Mouse (Mus musculus) neutrophil, adult 5-6 weeks (primary cell): ENCODE data around the gene Cblc. TPM values are rescaled to one million over a fixed set of nuclear protein-coding genes. Genes with fewer than 3 reads are reported as not detected.
"Not testable (repeated sequence)": the region's sequence is repeated elsewhere in the genome, so short reads cannot be mapped to it uniquely, and the experiment has no call there.

Source experiments
- ATAC-seq: fragments of 151-379, 151-347 bp; 2 replicates; pipeline ENCODE4 v1.8.0; 2017; ENCODE audit warnings: mild to moderate bottlenecking, moderate TSS enrichment; ENCODE audit not compliant: insufficient number of reproducible peaks, poor library complexity, low FRiP score, severe bottlenecking; ENCODE audit errors: extremely low read depth
- total RNA-seq: library from RNA; stranded (forward); fragments of 200-1000 nt; gene quantifications from 2 replicates; pipeline ENCODE4 v1.2.3, GENCODE M21; 2017

Gene Cblc
- total RNA-seq, 1 experiment from 2014 or later: 3.6 TPM

DNA sequence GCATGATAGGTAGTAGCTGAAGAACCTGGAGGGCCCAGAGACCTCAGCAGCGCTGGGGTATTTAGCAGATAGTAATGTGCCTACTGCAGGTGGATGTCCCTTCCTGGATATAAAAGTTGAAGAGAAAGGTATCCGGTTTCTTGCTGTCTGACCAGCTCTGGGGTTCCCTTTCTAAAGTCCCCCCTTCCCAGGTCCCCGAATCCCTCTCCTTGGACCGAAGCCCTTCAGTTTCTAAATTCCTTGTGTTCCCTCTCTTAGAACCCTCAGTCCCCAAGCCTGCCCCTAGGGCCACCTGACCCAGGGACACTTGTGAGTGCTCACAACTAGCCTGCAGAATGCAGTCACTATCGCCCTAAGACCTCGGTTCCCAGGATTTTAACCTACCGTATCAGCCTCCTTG lies 25.0 kb upstream of the Cblc start:
- ATAC-seq: no peak

DNA sequence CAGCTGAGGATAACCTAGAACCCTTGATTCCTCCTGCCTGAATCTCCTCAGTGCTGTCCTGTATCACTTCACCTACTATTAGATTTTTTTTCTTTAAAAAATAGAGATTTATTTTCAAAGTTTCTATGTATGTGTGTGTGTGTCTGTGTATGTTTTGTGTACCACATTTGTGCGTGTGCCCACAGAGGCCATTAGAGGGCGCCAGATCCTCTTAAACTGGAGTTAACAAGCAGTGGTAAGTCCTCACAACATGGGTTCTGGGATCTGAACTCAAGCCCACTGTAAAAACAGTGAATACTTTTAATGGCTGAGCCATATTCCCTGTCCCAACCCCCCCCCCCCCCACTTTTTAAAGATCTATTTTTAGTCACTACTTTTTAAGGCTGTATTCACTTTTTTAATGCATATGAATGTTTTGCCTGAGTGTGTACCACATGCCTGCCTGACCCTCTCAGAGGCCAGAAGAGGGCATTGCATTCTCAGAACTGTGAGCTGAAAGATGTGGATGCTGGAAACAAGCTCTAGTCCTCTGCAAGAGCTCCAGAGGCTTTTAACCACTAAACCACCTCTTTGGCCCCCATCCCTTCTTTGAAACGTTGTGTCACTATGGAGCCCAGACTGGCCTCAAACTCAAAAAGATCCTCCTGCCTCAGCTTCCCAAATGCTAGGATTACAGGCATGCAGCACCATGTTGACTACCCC lies 23.9 kb upstream of the Cblc start:
- ATAC-seq: no peak

DNA sequence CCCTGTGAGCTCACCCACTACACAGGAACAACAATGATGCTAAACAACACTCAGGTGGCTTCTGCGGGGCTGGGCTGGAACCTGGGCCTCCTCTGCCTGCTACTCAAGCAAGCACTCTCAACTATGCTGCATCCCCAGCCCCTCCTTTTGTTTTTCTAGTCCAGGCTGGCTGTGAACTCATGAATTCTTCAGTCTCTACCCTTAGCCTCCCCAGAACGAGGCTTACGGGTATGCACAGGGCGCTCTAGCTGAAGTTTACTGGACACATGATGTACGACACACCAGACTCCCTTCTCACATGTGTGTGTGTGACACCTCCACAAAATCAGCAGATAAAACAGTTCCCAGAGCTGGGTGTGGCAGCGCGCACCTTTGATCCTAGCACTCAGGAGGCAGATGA lies 22.3 kb upstream of the Cblc start:
- no peak for ATAC-seq

DNA sequence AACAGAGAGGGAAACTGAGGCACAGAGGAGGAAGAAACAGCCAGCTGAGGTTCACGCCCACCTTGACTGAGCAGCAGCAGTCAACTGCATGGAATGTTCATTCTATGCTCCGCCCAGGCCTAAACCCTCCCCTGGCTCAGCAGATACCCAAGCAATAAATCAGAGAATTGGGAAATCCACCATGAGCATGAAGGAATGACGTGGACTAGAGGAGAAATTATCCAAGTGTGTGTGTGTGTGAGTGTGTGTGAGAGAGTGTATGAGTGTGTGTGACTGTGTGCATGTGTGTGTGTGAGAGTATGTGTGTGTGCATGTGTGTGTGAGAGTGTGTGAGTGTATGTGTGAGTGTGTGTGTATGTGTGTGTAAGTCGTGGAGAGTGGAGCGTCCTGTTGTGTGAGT lies 21.8 kb upstream of the Cblc start:
- no peak for ATAC-seq

DNA sequence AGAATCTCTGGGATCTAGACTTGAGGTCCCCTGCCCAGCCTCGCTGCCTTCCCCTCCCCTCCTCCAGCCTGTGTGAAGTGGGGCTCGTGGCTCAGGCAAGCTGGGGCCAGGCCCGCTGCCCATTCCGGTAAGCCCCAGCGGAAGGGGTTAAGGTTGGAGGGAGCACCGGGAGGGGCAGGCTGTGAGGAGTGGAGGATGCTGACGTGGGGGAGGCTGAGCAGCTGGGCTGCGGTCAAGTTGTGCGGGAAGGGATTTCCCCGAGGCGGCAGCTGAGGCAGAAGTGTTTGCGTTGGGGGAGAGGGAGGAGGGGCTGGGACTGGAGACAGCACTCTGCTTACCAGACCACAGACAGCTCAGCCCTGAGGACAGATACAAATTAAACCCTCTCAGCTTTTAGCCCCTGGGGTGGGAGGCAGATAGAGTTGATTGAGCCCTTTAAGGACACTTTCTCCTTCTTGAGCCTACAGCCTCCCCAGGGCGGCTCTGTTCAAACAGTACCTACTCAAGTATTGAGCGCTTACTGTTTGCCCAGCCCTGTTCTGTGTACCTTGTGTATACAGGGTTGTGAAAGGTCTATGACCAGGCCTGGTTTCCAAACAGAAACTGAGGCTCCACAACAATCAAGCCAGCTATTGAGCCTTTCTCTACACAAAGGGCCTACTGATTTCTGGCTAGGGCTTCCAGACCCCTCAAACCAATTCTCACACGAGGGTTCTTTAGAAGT lies 20.9 kb upstream of the Cblc start:
- ATAC-seq: peak; percentile 83

DNA sequence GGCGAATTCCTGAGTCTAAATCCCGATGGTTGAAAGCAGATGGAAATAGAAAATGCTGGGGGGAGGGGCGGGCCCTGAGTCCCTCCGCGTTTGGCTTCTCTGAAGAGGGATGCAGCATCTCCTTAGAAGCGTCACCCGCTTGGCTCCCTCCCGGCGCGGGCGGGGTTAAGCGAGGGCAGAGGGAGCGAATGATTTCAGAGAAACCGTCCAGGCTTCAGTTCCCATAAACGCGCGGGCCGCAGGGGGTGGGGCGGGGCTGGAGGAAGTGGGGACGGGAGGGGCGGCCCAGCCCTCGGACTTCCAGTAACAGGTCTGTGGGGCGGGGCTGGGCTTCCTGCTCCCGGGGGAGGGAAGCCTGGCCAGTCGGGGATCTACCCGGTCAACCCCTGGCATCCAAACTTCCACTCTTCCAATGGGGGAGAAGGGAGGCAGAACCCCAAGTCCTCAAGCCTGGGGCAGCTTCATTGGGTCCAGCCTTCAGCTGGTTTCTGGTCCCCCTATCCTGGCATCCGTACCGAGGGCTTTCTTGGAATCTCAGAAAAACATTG lies 19.7 kb upstream of the Cblc start:
- ATAC-seq: peak; percentile 56

DNA sequence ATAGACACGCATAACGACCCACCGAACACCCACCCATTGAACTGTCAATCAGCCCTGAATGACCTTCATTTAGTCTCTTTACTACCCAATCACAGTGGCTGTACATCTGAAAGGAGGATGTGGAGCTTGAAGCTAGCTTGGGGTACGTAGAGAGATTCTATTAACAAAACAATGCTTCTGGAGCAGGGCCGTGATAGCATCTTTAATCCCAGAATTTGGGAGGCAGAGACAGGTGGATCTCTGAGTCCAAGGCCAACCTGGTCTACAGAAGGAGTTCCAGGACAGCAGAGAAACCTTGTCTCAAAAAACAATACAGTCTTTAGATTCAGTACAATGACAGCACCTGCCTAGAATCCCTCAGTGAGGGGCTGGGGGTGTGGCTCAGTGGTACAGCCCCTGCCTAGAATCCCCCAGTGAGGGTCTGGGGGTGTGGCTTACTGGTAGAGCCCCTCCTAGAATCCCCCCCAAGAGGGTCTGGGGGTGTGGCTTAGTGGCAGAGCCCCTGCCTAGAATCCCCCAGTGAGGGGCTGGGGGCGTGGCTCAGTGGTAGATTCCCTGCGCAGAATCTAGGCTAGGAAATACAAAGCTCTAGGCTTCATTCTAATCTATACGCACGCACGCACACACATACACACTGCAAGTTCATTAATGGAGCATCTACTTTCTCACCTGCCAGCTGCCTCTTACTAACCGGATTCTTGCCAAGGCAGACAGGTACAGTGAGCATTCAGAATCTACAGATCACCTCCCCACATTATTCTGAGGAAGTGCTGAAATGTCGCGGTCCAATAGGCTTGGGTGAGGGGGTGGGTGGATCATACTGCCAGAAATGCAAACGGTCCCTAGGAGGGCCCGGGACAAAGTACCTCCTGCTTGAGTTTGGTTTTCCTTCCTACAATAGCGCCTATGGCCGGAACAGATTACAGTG lies 19.0 kb upstream of the Cblc start:
- ATAC-seq: no peak; the same call in 1 of the 2 replicates

DNA sequence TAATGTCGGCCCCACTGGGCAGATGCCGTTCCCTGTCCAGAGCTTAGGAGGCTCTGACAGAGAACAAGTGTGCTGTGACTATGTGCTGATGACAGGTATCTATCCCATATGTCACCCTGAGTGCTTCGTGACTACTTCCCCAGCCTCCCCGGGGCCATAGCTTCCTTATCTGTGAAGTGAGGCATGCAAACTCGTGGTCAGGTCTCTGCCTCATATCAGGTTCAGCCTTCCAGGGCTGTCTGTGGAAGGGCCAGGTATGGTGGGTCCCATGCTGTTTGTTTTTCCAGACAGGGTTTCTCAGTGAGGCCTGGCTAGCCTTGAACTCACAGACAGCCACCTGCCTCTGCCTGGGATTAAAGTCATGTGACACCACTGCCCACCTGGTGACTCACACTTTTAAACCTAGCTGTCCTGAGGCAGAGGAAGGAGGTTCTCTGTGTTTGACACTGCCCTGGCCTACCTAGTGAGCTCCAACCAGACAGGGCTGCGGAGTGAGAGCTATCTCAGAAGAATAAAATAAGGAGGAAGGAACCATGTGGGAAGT lies 17.0 kb upstream of the Cblc start:
- no peak for ATAC-seq

DNA sequence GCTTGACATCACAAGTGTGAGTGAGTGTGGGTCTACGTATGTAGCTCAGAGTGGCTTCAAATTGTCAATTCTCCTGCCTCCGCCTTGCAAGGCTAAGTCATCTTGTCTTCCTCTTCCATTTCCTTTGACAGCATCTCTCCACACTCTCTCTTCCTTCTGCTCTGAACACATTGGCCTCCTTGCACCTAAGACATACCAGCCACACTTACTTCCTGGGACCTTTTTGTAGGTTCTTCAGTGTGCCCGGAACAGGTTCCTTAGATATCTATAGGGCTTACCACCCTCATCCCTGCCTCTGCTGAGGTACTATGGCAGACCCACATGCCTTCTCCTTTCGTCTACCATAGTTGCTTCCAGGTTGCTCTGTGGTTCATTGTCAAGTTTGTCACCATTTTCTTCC lies 16.6 kb upstream of the Cblc start:
- no peak for ATAC-seq

DNA sequence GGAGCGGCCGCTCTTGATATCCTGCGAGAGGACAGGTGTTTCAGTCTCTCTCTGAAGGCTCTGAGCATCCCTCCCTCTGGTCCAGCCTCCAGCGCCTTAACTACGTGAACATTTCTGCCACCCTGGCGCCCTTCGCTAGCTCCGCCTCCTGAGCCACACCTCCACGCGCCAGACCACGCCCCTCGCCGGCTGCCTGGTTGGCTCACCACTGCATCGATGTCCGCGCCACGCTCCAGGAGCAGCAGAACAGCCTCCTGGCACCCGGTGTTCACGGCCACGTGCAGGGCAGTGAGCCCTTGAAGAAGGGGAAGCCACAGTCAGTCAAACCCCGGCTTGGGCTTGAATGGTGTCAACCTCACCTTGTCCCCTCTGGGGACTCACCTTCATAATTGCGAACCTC lies 14.5 kb upstream of the Cblc start:
- ATAC-seq: no peak

DNA sequence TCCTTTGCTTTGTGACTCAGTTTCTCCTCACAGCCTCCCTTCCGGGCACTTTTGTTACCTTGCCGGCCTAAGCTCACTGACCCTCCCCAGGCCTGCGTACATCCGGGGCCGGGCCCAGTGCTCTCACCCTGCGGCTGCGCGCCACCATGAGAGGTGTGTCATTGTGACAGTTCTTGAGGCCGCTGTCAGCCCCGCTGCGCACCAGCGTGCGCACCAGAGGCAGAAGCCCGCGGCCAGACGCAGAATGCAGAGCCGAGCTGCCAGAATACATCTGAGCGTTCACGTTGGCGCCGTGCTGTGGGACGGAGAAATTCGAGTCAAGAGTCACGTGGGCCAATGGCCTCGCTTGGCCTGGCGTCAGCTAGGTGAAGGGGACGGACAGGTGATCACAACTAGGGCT lies 12.8 kb upstream of the Cblc start:
- no peak for ATAC-seq

DNA sequence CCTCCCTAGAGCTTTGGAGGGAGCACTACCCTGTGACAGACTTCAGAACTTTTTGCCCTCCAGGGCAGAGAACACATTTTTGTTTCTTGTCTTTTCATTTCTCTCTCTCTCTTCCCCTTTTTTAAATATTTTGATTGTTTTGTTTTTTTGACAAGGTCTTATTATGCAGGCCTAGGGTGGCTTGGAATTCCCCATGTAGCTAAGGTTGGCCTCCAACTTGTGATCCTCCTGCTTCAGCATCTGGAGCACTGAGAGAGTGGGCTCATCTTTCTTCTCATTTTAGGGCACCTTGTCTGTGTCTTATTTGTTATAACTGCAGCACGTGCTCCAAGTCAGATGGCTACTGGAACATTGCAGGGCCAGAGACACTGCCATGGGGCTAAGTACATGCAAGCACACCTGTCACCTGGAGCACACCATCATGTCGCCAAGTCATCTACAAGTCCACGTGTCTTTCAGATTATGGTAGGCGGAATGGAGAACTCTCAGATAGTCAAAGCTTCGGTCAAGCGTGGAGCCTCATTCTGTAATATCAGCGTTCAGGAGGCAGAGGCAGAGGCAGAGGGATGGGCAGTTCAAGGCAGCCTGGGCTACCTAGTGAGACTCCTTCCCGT lies 9.9 kb upstream of the Cblc start:
- peak; percentile 31; the same call in 1 of the 2 replicates for ATAC-seq

DNA sequence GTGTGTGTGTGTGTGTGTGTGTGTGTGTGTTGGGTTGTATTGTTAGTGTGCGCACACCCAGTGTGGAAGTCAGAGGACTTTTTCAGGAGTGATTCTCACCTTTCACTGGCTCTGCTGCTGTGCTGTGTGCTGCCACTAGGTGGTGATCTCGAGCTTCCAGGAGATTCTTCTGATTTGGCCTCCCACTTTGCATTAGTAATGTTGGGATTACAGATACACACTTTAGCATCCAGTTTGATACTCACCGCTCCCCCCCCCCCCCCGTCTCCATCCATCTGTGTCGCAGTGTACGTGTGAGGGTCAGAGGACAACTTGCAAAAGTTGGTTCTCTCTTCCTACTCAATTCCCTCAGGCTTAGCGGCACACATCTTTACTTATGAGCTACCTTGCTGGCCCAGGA lies 6.4 kb upstream of the Cblc start:
- ATAC-seq: peak; percentile 79

DNA sequence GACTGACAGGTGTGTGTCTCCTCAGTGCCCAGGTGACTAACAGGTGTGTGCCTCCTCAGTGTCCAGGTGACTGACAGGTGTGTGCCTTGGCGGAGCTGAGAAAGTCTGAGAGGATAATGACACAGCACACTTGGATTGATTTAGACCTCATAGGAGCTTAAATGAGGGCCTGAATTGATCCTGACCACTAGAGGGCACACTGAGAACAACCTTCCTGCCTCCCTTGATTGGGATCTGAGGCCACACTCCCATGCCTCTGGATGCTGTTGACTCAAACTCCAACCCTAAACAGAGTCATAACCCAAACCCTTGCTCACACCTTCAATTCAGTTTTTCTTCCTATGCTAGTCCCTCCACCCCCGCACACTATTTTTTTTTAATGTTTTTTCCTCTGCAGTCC lies 4.2 kb upstream of the Cblc start:
- ATAC-seq: peak; percentile 40; the same call in 1 of the 2 replicates

DNA sequence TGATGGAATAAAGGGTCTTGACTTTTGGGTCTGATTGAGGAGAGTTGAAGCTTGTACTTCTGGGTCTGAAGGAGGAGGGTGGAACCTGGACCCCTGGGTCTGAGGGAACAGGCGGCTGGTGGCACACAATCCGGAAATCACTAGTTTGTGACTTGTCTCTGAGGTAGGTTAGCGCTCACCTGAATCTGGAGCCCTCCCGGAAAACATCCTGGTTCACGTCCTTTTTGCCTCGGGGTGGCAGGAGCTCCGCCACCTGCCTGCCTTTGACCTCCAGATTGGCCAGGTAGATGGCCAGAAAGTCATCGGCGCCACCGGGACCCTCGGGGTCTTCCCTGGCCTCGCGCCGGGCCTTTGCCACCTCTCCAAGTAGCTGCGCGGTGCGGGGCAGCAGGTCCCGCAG lies 355 bp downstream of the Cblc start:
- no peak for ATAC-seq

DNA sequence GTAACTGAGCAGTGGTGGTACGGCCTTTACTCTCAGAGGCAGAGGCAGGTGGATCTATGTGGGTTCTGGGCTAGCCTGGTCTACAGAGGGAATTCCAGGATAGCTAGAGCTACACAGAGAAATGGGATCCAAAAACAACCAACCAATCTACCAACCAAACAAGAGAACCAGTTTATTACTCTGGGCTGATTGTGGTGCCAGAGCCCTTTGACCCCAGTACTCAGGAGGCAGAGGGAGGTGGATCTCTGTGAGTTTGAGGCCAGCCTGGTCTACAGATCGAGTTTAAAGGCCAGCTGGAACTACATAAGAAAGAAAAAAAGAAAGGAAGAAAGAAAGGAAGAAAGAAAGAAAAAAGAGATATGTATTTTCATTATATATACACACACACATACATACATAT lies 1.4 kb downstream of the Cblc start:
- ATAC-seq: no peak

DNA sequence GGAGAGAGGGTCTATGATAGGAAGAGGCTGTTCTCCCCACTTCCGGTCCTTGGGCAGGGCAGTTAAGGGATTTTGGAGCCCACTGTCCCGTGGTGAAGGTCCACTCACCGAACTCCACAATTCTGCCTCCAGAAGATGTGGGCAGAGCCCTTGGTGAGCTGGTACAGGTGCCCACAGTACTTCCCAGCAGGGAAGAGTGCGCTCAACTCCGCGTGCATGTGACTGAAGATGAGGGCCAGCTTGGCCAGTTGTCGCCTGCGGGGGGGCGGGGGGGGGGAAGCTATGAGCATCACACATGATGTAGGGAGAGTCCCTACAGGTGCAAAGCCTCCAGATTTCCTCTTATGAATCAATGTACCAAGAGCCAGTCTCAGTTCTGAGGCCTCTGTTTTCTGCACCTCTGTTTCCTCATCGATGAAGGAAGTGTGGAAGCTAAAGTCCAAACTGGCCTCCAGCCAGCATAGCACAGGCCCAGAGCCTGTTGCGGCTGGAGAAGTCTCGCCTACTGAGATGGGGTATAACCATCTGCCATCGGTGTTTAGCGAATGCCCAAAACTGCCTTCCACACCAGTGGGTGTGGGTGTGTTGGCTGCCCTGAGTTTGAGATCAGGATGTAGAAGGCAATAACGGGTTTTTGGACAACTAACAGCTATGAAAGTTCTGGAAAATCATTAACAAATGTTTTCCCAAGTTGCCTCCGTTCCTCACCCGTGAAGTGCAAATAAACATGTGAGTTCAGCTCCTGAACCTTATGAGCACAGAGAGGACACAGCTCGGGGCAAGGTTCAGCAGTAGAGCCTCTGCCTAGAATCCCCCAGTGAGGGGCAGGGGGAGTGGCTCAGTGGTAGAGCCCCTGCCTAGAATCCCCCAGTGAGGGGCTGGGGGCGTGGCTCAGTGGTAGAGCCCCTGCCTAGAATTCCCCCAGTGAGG lies 3.6 kb downstream of the Cblc start:
- ATAC-seq: no peak

DNA sequence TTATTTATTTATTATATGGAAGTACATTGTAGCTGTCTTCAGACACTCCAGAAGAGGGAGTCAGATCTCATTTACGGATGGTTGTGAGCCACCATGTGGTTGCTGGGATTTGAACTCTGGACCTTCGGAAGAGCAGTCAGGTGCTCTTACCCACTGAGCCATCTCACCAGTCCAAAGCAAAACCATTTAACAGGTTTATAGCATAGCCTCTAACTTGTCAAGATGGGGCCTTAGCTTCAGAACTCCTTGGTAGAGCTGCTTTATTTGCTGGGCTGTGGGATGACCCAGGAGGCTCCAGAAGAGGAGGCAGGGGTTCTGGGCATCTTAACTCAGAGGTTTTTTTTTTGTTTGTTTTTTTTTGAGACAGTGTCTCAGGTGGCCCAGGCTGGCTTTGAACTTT lies 5.1 kb downstream of the Cblc start:
- ATAC-seq: not testable (repeated sequence)
